Mouse (Mus musculus): ENCODE measurements around the gene Dnajc5.

Gene Dnajc5

DNA sequence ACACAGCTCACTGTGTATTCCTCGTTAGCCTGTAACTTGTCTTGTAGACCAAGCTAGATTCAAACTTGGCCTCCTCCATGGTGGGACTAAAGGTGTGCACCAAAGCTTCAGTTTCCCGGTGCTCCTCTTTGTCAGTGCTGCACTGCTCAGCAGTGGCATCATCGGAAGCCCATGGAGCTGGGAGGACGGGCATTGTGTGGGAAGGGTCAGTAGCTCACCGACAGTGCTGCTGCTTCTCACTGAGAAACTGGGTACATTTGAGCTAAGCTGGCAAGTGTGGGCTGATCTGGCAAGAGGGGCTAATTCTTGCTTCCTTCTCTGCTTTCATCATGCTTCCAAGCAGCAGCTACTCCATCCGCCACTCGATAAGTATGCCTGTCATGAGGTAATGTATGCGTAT is 9.1 kb upstream of the Dnajc5 start:
- no peak for DNase-seq

DNA sequence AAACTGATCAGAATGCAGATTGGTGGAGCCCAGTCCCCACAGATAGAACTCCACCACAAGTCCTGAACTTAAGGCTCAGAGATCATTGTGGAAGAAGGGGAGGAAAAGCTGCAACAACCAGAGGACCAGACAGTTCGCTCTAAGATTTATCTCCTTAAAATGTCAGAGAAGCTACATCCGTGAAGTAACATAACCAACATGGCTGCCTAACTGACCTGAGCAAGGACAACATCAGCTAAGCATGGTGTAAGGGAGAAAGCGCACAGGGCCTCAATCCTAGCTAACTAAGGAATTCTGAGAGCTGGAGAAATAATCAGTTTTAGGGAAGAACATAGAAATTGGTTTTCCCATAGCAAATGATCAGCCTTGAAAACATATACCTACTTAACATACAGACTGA is 1.1 kb upstream of the Dnajc5 start:
- DNase-seq = no peak

DNA sequence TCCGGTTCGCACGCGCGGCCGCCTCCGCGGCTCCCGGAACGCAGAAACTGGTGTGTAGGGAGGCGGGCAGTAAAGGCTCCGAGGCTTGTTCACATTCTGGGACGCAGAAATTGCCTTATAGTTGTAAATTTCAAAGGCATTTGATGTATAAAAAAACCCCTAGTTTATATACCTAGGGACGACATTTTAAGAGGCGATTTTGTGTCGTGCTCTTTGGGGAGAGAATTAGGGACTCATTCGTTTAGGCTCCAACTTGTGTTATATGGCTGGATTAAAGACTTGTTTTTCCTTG is 597 bp downstream of the Dnajc5 start:
- DNase-seq = no peak

DNA sequence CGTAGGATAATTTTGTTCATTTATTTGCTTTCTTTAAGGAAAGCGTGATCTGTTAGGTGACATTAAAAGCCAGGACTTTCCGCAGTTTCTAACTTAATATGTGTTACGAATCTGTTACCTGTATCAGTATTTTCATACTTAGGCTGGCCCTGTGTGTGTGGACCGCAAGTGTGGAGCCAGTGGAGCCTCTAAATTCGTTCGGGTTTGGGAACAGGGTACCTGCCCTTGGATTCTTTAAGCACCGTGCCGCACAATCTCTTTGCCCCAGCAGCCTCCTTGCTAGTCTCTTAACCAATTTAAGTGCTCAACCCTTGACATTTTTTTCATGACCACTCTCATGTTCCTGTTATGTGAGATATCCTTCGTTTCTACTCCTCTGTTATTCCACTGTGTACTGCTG is 1.2 kb downstream of the Dnajc5 start:
- no peak for DNase-seq

DNA sequence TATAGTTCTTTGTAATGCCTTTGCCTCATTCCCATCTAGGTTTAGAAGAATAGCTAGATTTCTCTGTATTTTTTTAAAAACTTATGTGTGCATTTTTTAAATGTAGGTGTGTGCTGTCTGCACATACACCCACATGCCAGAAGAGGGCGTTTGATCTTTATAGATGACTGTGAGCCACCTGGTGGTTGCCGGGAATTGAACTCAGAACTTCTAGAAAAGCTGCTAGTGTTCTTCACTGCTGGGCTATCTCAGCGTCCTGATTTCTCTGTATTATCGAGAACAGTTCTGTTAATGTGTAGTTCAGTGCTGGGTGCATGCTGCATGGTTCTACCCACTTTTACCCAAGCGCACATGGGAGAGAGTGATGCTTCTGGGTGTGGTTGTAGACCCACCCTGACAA is 2.5 kb downstream of the Dnajc5 start:
- peak; percentile 23 to 25 for DNase-seq

DNA sequence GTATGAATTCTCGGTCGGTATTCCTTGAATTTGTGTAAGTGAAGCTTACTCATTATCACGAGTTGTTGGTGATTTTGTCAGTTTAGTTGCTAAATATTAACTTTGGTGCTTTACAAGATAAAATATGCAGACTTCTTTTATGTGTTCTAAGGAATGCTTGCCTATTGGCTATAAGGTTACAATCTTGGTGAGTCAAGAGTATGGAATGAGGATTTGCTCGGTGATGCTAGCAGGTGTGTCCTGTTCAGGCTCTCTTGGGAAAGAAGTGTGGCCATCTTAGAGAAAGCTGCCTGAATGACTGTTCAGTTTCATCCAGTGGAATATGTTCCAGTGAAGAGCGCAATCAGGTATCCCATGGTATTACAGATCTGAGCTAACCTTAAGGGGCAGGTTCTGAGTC is 5.2 kb downstream of the Dnajc5 start:
- no peak for DNase-seq

DNA sequence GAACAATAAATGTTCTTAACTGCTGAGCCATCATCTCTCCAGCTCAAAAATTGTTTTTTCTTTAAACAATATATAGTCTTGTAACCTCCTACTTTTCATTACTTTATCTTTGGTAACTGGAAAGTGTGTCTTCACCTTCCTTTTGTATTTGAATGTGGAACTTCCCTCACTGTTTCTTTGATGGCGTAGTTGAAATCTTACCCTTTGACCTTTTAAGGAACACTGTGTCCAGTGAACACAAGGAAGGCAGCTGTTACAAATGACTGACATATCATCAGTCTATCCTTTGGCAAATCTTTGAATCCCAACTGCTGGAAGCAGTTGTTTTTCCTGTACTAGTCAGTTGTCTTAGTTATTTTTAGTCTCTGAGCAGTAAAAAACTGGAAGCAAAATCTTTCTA is 8.8 kb downstream of the Dnajc5 start:
- DNase-seq = no peak

DNA sequence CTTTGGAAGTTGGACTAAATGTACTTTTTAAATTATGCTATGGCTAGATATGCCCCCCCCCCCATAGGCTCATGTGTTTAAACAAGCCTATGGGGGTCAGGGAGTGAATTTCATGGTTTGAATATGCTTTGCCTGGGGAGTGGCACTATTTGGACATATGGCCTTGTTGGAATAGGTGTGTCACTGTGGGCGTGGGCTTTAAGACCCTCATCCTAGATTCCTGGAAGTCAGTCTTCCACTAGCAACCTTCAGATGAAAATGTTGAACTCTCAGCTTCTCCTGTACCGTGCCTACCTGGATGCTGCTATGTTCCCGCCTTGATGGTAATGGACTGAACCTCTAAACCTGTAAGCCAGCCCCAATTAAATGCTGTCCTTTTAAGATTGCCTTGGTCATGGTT is 12.3 kb downstream of the Dnajc5 start:
- DNase-seq = no peak

DNA sequence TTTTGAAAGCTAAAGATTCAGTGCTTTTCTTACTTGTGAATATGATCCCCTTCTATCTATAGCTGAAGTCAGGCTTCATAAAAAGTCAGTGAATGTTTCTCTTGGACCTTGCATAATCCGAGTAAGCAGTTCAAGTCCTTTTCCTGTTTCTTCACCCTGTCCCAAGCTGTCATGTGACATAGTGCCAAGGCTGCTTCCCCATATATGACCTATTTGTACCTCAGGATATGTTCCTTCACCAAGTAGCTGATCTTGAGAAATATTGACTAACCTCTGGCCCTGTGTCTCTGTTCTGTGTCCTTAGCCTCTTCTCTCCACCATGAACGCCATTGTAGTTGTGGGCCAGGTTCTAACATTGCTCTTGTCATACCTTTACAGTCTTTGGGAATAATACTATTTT is 16.1 kb downstream of the Dnajc5 start:
- no peak for DNase-seq

DNA sequence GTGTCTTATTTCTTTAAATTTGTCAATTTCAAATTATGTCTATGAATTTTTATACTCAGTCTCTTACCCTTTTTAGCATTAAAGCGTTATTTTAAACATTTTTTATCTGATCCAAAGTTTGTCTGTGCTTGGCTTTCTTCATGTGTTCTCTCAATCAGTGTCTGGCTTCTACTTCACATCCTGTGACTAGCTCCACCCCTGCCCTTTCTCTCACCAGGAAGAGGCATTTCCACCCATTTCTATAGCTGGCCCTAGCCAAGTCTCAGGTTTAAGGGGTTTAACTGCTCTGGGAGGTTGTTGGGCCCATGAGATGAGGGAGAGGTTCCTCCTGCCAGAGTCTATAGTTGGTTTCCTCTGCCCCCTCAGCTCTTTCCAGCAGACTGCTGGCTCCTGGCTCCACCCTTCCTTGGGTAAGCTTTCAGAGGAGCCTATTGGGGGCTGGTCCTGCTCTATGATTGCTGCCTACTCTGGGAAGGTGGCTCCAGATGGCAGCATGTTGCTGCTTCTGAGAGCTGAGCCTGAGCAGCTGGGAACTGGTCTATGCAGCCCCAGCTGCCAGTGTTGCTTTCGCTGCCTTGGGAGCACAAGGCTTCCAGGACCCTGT is 17.3 kb downstream of the Dnajc5 start:
- no peak for DNase-seq

DNA sequence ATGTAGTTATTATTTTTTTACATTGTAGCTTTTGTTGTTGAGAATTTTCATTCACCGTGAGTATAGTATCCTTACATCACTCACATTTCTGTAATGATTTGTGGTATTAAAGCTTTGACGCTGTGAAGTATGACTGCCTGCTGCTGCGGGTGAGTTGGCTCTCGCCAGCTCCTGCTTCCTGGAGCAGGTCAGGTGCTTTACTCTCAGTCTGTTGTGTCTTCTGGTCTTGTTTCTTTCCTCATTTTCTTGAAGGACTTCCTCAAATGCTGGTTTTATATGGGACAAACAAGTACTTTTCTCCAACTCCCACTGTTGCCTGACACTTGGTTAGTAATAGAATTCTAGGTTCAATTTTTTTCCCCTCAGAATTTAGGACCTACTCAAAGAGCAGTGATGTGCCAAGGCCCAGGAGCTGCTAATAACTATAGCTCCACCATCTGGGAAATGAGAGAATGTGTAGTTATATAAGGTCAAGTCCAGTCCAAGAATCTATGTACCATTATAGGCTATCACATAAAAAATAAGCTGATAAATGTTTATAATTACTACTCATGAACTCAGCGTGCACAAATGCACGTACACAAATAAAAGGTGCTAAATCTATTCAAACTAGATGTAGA is 21.6 kb downstream of the Dnajc5 start:
- no peak for DNase-seq

DNA sequence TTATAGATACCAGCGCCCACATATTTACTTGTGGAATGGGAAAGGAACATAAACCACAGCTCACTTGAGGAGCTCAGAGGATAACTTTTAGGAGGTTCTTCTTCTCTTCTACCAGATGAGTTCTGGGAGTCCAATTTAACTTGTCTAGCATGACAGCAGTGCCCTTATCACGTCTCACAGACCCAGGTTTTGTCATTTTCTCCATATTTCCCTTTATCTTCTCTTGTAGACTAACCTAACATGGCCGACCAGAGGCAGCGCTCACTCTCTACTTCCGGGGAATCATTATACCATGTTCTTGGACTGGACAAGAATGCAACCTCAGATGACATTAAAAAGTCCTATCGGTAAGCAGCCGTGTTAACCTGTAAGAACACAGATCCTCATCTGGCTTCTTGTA is 25.9 kb downstream of the Dnajc5 start:
- no peak for DNase-seq

DNA sequence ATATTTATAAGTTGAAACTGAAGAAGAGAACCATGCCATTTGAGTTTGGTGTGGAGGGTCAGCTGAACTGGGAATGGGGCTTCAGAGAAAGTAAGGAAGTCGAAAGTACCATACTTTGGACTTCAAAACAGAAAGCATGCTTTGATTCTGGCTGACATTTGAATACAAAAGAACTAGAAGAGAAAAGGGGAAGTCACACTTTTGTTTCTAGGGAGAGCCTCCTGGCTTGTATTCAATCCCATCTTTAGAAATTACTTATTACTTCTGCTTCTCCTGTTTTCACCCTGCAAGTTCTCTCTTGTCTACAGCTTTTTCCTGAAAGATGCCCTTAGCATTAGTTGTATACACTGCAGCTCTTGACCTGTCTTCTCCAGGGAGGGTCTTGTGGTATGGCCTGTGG is 27.9 kb downstream of the Dnajc5 start:
- DNase-seq = no peak

DNA sequence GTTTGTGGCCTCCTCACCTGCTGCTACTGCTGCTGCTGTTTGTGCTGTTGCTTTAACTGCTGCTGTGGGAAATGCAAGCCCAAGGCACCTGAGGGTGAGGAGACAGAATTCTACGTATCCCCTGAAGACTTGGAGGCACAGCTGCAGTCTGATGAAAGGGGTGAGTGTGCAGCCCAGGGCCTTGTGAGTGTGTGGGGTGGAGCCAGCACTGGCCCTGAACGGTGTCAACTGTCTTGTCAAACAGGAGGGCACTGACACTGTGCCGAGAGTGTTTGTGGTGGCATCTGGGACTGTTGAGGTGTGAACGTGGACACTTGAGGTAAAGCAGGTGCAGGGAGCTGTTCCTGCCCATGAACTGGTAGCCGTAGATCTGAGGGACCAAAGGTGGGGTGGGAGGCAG is 28.4 kb downstream of the Dnajc5 start:
- DNase-seq = no peak

DNA sequence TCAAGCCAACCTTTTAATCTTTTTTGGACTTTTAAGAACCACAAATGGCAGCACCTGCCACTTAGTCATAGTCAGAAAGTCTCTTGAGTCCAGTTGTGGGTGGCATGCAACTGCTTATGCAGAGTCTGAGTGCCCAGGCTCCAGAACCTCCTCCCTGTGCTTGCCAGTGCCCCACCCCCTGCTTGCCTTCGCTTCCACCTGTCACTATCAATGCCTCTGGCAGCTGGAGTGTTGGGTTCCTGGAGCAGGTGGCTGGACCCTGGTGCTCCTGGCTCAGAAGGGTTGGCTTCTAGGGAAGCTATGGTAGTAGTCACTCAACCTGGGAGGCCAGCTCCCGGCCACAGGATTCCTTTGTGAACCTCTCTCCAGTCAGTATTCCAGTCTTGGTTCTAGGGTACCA is 29.9 kb downstream of the Dnajc5 start:
- DNase-seq = no peak

DNA sequence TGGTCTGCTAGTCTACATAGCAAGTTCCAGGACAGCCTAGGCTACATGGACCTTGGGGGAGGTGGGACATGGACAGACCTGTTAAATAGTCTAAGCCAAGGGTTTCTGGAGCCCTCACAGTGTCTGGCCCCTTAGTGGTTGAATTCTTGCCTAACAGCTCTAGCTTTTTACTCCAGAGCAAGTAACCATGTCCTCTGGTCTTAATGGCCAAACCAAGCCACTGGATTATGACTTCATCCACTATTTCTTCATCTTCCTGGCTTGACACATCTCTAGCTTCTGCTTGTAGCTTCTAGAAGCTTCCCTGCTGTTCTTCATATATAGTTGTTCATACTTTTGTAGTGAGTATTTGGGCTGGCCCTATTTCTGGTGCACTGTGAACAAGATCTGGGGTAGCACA is 33.5 kb downstream of the Dnajc5 start:
- DNase-seq = no peak

DNA sequence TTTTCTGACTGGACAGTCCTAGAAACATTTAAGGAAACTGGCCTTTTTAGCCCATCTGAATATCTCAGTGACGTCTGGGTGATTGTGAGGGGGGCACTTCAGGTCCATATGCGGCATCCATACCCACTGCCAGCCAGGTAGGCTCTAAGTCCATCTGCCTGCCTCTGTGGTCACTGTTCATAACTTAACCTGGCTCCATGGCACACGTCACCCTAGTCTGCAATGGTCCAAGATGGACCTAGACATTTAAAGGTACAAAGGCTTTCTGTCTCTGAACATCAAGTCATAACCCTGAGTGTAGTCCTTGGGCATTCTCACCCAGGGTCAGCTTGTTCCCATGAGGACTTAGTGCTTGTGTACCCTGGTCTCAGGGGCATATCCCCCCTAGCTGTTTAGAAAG is 47.1 kb downstream of the Dnajc5 start:
- DNase-seq = no peak

DNA sequence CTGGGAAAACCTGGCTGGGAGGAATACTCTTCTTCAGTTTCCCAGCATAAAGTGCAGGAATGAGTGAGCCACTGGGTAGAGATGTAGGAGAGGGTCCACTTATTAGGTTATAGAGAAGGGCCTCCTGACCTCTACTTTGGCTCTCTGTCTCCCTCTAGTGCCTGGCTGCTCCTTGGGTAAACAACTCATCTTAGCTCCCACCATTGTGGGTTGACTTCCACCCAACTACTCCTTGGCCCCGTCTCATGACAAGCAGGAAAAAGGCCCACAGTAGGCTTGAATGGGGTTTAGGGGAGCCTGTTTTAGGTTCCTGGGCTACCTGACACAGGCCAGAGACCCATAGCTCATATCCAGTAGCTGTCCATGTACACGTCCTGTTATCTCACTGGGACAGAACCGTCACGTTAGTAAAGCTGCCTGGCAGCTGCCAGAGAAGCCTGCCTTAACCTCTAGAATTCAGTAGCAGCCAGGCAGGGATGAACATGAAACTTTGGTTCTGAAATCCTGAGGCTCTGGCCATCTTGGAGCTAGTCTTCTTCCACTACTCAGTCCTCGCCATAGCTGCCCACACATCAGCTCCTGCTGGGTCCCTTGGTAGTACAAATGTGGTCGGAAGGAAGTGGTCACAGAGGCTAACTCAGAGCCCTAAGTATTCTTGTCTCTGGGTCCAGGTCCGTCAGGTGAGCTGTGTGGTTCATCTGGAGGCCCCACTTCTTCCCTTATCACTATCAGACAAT is 48.2 kb downstream of the Dnajc5 start:
- DNase-seq = no peak

DNA sequence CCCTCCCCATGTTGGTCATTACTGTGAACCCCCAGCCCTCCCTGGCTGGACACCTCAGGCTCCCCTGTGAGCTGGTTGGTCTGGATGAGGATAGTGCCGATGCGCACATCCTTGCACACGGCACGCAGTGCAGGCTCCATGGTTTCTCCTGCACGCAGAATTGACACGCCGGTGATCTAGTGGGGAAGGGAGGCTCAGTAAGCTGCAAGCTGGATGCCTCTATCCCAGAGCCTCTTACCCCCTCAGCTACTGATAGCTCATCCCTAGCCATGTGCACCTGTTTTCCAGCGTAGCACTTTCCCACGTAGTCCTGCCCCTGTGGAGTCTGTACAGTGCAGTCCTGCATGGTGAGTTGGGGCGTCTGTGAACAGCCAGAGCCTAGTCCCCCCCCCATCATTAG is 49.6 kb downstream of the Dnajc5 start:
- no peak for DNase-seq

DNA sequence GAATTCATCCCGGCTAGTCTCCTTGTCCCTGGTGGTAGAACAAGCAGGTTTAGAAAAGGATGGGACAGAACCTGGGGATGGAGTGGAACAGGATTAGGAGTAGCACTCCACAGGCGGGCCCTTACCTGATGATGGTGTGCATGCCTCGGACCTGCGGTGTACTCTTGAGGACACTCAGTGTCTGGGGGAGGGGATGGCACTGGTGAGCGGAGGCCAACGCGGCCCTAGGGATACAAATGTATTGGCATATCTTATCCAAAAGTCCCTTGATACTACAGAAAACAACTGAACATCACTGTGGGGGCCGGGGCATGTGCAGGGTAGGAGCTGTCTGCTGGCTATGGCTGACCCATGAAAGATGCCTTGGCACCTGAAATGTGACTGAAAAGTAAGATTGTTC is 50.1 kb downstream of the Dnajc5 start:
- DNase-seq = no peak

DNA sequence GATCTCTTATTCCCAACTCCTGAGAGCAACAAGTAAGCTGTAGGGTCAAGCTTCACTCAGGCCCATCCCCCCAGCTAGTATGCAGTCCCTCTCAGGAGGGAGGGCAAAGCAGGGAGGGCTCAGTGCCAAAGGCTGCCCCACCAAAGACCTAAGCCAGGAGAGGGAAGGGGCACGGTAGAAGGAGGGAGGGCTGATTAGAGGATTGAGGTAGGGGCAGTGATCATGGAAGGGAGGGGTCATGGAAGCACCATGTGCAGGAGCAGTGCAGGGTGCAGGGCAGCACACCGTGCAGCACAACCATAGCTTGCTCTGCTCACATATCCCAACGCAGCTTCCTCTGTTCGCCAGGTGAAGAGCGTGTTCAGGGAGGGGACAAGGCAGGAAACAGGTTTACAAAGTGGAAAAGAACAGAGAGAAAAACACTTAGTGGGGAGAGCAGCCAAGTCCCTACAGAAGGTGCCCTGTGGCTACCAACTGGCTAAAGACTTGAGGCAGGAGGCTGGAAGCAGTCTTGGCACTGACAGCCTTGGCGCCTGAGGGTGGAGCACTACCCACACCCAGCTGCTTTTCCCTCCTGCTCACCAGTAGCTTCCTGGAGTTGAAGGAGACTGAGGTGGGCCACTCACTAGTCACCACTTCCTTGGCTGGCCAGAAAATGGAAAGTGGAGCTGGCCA is 50.8 kb downstream of the Dnajc5 start:
- peak; percentile 73 for DNase-seq

DNA sequence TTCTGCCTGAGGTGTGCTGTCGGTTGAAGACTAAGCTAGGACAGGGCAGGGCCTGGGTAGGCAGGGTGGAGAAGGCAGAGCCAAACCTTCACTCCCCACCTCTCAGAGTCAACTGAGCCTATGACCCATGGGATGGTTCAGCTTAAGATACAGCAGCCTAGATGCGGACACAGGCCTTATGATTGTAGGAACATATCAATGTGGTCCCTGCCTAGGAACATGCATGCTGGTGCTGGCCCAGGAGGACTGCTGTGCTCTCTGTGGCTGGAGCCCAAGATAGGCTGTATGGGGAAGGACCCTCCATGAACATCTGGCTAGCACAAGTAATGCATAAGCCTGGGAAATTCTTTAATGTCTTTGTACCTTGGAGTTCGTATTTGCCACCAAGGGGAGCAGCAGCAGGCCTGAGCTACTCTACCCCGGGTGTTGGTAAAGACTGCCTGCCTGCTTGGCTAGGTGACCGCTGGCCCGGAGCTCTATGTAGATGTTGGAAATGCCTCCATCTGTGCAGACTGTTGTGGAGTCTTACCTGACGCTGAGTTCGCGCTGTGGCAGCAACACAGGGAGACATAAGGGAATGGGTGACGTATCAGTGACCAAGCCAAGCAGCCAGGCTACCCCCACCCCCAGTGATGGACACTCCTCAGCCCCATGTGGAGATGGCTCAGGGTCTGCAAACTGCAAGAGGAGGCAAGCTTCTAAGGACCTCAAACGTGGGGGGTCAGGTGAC is 51.8 kb downstream of the Dnajc5 start:
- DNase-seq = peak in 1 of 2 experiments; percentile 29

All from cerebellum, postnatal 36 days (tissue).